Comparison of ENCODE assay signal across 20 mouse cellular contexts in genomic region chr6:146984569-146984968, GRCm38 (mm10). TPM values are rescaled to one million over a fixed set of nuclear protein-coding genes. Genes with fewer than 3 reads are reported as not detected.
DNase-seq lines count a peak whose midpoint lies in the region; ATAC-seq and TF ChIP-seq lines count a peak whose summit lies in the region.
"Had no signal": no experiment of that assay in that cellular context is flagged by ENCODE, and none has a peak within 500 bp of the region (broad histone marks: within the 10 kb centered on the region; RNA-seq: fewer than 3 reads in every experiment).

No protein-coding gene starts in this region.

- no peak for TF ChIP-seq CTCF in embryonic fibroblast, embryonic 13.5 days (IDR thresholded peaks at IDR 0.05; ENCODE audit: borderline replicate concordance, insufficient read depth, low read length)

- peaks cover 70% of the 10 kb centered on the region for H3K4me1 ChIP-seq in heart, embryonic 13.5 days
- peaks cover 17% of the 10 kb centered on the region for H3K4me1 ChIP-seq in embryonic fibroblast, embryonic 13.5 days (ENCODE audit: control insufficient read depth, insufficient read depth, low read length)
- H3K4me1 ChIP-seq in forebrain, embryonic 14.5 days (ENCODE audit: control insufficient read depth, insufficient read depth, low read length): peaks cover 16% of the 10 kb centered on the region; the same call in 1 of the 2 replicates

- intact Hi-C loops in left cerebral cortex, postnatal 25 days (cut with DNase I): loop anchor here (2.0 kb wide), 1 partner anchor 26 kb away; no protein-coding TSS in a partner anchor
- intact Hi-C loops in left cerebral cortex, postnatal 4 days (cut with DNase I): no loop called here

- no peak for TF ChIP-seq POLR2A in embryonic fibroblast, embryonic 13.5 days (IDR thresholded peaks at IDR 0.05; ENCODE audit: low read depth, low read length)

- peak; percentile 40; the same call in 1 of the 2 replicates for ATAC-seq in heart, embryonic 13.5 days (ENCODE audit: extremely low read depth, insufficient number of reproducible peaks, low FRiP score, low TSS enrichment)
- no peak for ATAC-seq in forebrain, embryonic 14.5 days
- ATAC-seq: CD4-positive, CD25-positive, alpha-beta regulatory T cell, adult 4 months; midbrain, embryonic 16.5 days; Patski had no signal

- H3K4me2 ChIP-seq in heart, embryonic 13.5 days: no peak overlapping the region
- H3K4me2 ChIP-seq in forebrain, embryonic 14.5 days (ENCODE audit: low read length): no peak overlapping the region
- H3K4me2 ChIP-seq: neural tube, embryonic 13.5 days had no signal

- H3K9ac ChIP-seq in heart, embryonic 13.5 days: no peak overlapping the region
- H3K9ac ChIP-seq in forebrain, embryonic 14.5 days (ENCODE audit: low read length): no peak overlapping the region
- H3K9ac ChIP-seq: neural tube, embryonic 13.5 days had no signal

- no peak overlapping the region for H3K4me3 ChIP-seq in heart, embryonic 13.5 days
- H3K4me3 ChIP-seq in embryonic fibroblast, embryonic 13.5 days (ENCODE audit: insufficient read depth, low read length): no peak overlapping the region
- no peak overlapping the region for H3K4me3 ChIP-seq in forebrain, embryonic 14.5 days (ENCODE audit: low read depth, low read length)
- H3K4me3 ChIP-seq: gastrocnemius, adult 2 months; neural tube, embryonic 13.5 days had no signal

- 42% methylated on average over 3 of the region's 3 CpGs for WGBS in heart, embryonic 13.5 days
- WGBS in forebrain, embryonic 14.5 days: 77% methylated on average over 3 of the region's 3 CpGs

- peak overlapping the region; percentile 54 for H3K27ac ChIP-seq in heart, embryonic 13.5 days (replicated peaks)
- peak overlapping the region; percentile 77 for H3K27ac ChIP-seq in embryonic fibroblast, embryonic 13.5 days (ENCODE audit: insufficient read depth, low read length)
- H3K27ac ChIP-seq in forebrain, embryonic 14.5 days (ENCODE audit: low read depth, low read length): no peak overlapping the region
- H3K27ac ChIP-seq: gastrocnemius, adult 2 months; neural tube, embryonic 13.5 days had no signal

- no peaks in the 10 kb centered on the region for H3K27me3 ChIP-seq in heart, embryonic 13.5 days (replicated peaks)
- H3K27me3 ChIP-seq in forebrain, embryonic 14.5 days (replicated peaks; ENCODE audit: control insufficient read depth, insufficient read depth, low read length): no peaks in the 10 kb centered on the region
- H3K27me3 ChIP-seq: neural tube, embryonic 13.5 days; Patski had no signal

- no peak for DNase-seq in heart, adult 8-10 months (ENCODE audit: low spot score)
- peak; percentile 37 to 85 for DNase-seq in left cerebral cortex, postnatal 25 days (ENCODE audit: low spot score in 2 of 2)
- DNase-seq in left cerebral cortex, postnatal 4 days: no peak
- peak; percentile 51 for DNase-seq in MN1 (ENCODE audit: low spot score)
- no peak for DNase-seq in adrenal gland, postnatal 10 days
- no peak for DNase-seq in forebrain, embryonic 14.5 days (ENCODE audit: low spot score)
- DNase-seq: adrenal gland, adult 2 months; cerebellum, postnatal 25 days; gastrocnemius, adult 2 months; kidney, postnatal 36 days; retina, postnatal 1 day had no signal

- H3K9me3 ChIP-seq in heart, embryonic 13.5 days: no peaks in the 10 kb centered on the region
- H3K9me3 ChIP-seq in forebrain, embryonic 14.5 days (replicated peaks; ENCODE audit: control insufficient read depth, low read length): no peaks in the 10 kb centered on the region
- H3K9me3 ChIP-seq: neural tube, embryonic 13.5 days had no signal

- H3K36me3 ChIP-seq in heart, embryonic 13.5 days: peaks cover 25% of the 10 kb centered on the region
- no peaks in the 10 kb centered on the region for H3K36me3 ChIP-seq in forebrain, embryonic 14.5 days (ENCODE audit: control insufficient read depth, insufficient read depth, low read length)
- H3K36me3 ChIP-seq: neural tube, embryonic 13.5 days had no signal

RNA-seq across cellular contexts. Expression of gene 1700034J05Rik, which starts 30.3 kb away (rescaled TPM):
- 0.04 and 0.18 TPM in 2 replicates for polyA plus RNA-seq in heart, embryonic 13.5 days (2015; fragmentation: Nextera tagmentation; extraction: Ambion mirVana)
- not detected for total RNA-seq in heart, adult 8-10 months (2022)
- total RNA-seq in left cerebral cortex, postnatal 25 days (2021): not detected
- not detected for total RNA-seq in left cerebral cortex, postnatal 4 days (2021)
- not detected in 2 replicates for polyA plus RNA-seq in embryonic fibroblast, embryonic 13.5 days (2011; ENCODE audit: insufficient read length, low read depth, missing spikeins)
- total RNA-seq in adrenal gland, postnatal 10 days (2021): not detected
- polyA plus RNA-seq in forebrain, embryonic 14.5 days (2014; fragmentation: Nextera tagmentation; extraction: Ambion mirVana): not detected in 2 replicates
- total RNA-seq: adrenal gland, adult 2 months; gastrocnemius, adult 2 months; hematopoietic stem cell, adult 5-6 weeks; liver, adult 2 months had no signal
- polyA plus RNA-seq: adrenal gland, adult 2 months; CD4-positive, CD25-positive, alpha-beta regulatory T cell, adult 4 months; liver, adult 2 months; neural tube, embryonic 13.5 days; Patski; spleen, adult 2 months had no signal

RNA-seq across cellular contexts. Expression of gene Rep15, which starts 47.8 kb away (rescaled TPM):
- 0.60 and 1.1 TPM in 2 replicates for polyA plus RNA-seq in heart, embryonic 13.5 days (2015; fragmentation: Nextera tagmentation; extraction: Ambion mirVana)
- total RNA-seq in heart, adult 8-10 months (2022): 1 to 10 TPM in 2 of 4 experiments, under 1 TPM in 2; 0.92 to 1.5 (median 1.2) TPM
- 1 to 10 TPM; 1.7 to 2.2 TPM for total RNA-seq in left cerebral cortex, postnatal 25 days (2021)
- total RNA-seq in left cerebral cortex, postnatal 4 days (2021): 1 to 10 TPM; 2.9 to 5.0 TPM
- 1.5 and 2.1 TPM in 2 replicates for polyA plus RNA-seq in embryonic fibroblast, embryonic 13.5 days (2011; ENCODE audit: insufficient read length, low read depth, missing spikeins)
- under 1 TPM; 0.72 to 0.97 TPM for total RNA-seq in adrenal gland, postnatal 10 days (2021)
- 0.43 and 0.56 TPM in 2 replicates for polyA plus RNA-seq in forebrain, embryonic 14.5 days (2014; fragmentation: Nextera tagmentation; extraction: Ambion mirVana)
- total RNA-seq: hematopoietic stem cell, adult 5-6 weeks had no signal

RNA-seq across cellular contexts. Expression of gene Mrps35, which starts 58.0 kb away (rescaled TPM):
- 123 and 139 TPM in 2 replicates for polyA plus RNA-seq in heart, embryonic 13.5 days (2015; fragmentation: Nextera tagmentation; extraction: Ambion mirVana)
- total RNA-seq in heart, adult 8-10 months (2022): 100 to 1,000 TPM; 166 to 193 (median 175) TPM
- total RNA-seq in left cerebral cortex, postnatal 25 days (2021): 10 to 100 TPM; 46.3 to 49.2 TPM
- 10 to 100 TPM; 59.3 to 60.8 TPM for total RNA-seq in left cerebral cortex, postnatal 4 days (2021)
- 37.2 and 40.3 TPM in 2 replicates for polyA plus RNA-seq in embryonic fibroblast, embryonic 13.5 days (2011; ENCODE audit: insufficient read length, low read depth, missing spikeins)
- total RNA-seq in adrenal gland, postnatal 10 days (2021): 100 to 1,000 TPM; 149 to 161 TPM
- polyA plus RNA-seq in forebrain, embryonic 14.5 days (2014; fragmentation: Nextera tagmentation; extraction: Ambion mirVana): 108 and 119 TPM in 2 replicates

Comparison
In these comparisons a context has a peak if more than half of its experiments do, and no peak if none do; other contexts are left out.
1. DNase-seq: peak in left cerebral cortex, postnatal 25 days (2 of 2) and MN1 (single experiment); none in heart, adult 8-10 months (single experiment), left cerebral cortex, postnatal 4 days (single experiment), adrenal gland, postnatal 10 days (single experiment) and forebrain, embryonic 14.5 days (single experiment).